Mouse (Mus musculus) embryonic facial prominence, embryonic 14.5 days (tissue): ENCODE results near the gene Tmsb10. TPM values are rescaled to one million over a fixed set of nuclear protein-coding genes. Genes with fewer than 3 reads are reported as not detected.

Experiments used
- ATAC-seq: fragments of 200-750 bp; cut with Nextera tagmentation; 2 replicates; pipeline ENCODE4 v1.8.0; 2017; ENCODE audit warnings: low read depth, moderate number of reproducible peaks, moderate TSS enrichment
- DNase-seq: peaks from one replicate; pipeline ENCODE4 v3.0.0-alpha.2; 2015; ENCODE audit warnings: low spot score
- H3K27ac ChIP-seq: fragments of 300-500 bp; sonication (generic); replicated peaks from 2 replicates; pipeline ENCODE4 v1.5.1; 2014; ENCODE audit warnings: low read depth, mild to moderate bottlenecking, low read length, moderate library complexity
- H3K27me3 ChIP-seq: fragments of 300-500 bp; sonication (generic); replicated peaks from 2 replicates; pipeline ENCODE4 v1.6.1; 2014; ENCODE audit warnings: low read length; ENCODE audit not compliant: control insufficient read depth, insufficient read depth
- H3K36me3 ChIP-seq: fragments of 300-500 bp; sonication (generic); 2 replicates; pipeline ENCODE4 v1.6.1; 2014; ENCODE audit warnings: low read length, mixed read lengths; ENCODE audit not compliant: control insufficient read depth, insufficient read depth
- H3K4me1 ChIP-seq: fragments of 300-500 bp; sonication (generic); 2 replicates; pipeline ENCODE4 v1.6.1; 2014; ENCODE audit warnings: antibody characterized with exemption, low read length; ENCODE audit not compliant: control insufficient read depth, insufficient read depth
- H3K4me2 ChIP-seq: fragments of 300-500 bp; sonication (generic); 2 replicates; pipeline ENCODE4 v1.6.1; 2014; ENCODE audit warnings: low read depth, mild to moderate bottlenecking, low read length, moderate library complexity, mixed read lengths
- H3K4me3 ChIP-seq: fragments of 300-500 bp; sonication (generic); 2 replicates; pipeline ENCODE4 v1.5.1; 2014; ENCODE audit warnings: low read depth, mild to moderate bottlenecking, low read length
- H3K9ac ChIP-seq: fragments of 300-500 bp; sonication (generic); 2 replicates; pipeline ENCODE4 v1.6.1; 2014; ENCODE audit warnings: low read depth, mild to moderate bottlenecking, low read length, moderate library complexity, mixed read lengths
- H3K9me3 ChIP-seq: fragments of 300-500 bp; sonication (generic); 2 replicates; pipeline ENCODE4 v1.6.1; 2016; ENCODE audit warnings: low read length; ENCODE audit not compliant: control insufficient read depth
- WGBS: fragments of 180-500 bp; shearing (Covaris S2); extraction: QIAGEN DNeasy Blood & Tissue Kit; methylation state at CpG from one replicate; pipeline ENCODE4 v1.1.7; 2014; 5-methylcytosine and 5-hydroxymethylcytosine counted together
- polyA plus RNA-seq: library from polyadenylated mRNA; unstranded; fragments of >200 nt; fragmentation: Nextera tagmentation; extraction: Ambion mirVana; gene quantifications from 2 replicates; pipeline ENCODE4 v1.2.1, GENCODE M21; 2014

The Tmsb10 gene
- polyA plus RNA-seq, 1 experiment from 2014 or later = 2,276 TPM

- no peaks in the 10 kb centered on the region for H3K27me3 ChIP-seq
- H3K9me3 ChIP-seq = no peaks in the 10 kb centered on the region
- DNase-seq (no peak), ATAC-seq (no peak)
- no peak overlapping the region for H3K4me2 ChIP-seq
- H3K9ac ChIP-seq = no peak overlapping the region
- no peaks in the 10 kb centered on the region for H3K36me3 ChIP-seq
- 78% methylated on average over 4 of the region's 4 CpGs for WGBS
- H3K4me3 ChIP-seq = no peak overlapping the region
- peaks cover 23% of the 10 kb centered on the region for H3K4me1 ChIP-seq
- H3K27ac ChIP-seq = no peak overlapping the region; the same call in 1 of the 2 replicates
Observed at GRCm38 (mm10) chr6:72982506-72982905, 24.0 kb upstream of the Tmsb10 start.

GRCm38 (mm10) chr6:72981851-72982250 lies 23.3 kb upstream of the Tmsb10 start:
- H3K27me3 ChIP-seq = no peaks in the 10 kb centered on the region
- no peaks in the 10 kb centered on the region for H3K36me3 ChIP-seq
- ATAC-seq = no peak
- no peak for DNase-seq
- H3K4me1 ChIP-seq = peaks cover 23% of the 10 kb centered on the region
- H3K9me3 ChIP-seq = no peaks in the 10 kb centered on the region
- peak overlapping the region; percentile 71 for H3K27ac ChIP-seq
- H3K9ac ChIP-seq = no peak overlapping the region
- no peak overlapping the region for H3K4me3 ChIP-seq
- peak overlapping the region; percentile 18; the same call in 1 of the 2 replicates for H3K4me2 ChIP-seq
- WGBS = 31% methylated on average over 6 of the region's 6 CpGs

GRCm38 (mm10) chr6:72981124-72981651 lies 22.6 kb upstream of the Tmsb10 start:
- Histone ChIP-seq H3K9me3 (no peaks in the 10 kb centered on the region), H3K4me1 (peaks cover 23% of the 10 kb centered on the region), H3K9ac (0 out of 2 replicates have a peak overlapping the region, but pooled peaks have one; percentile 27), H3K27ac (peak overlapping the region; percentile 71), H3K4me3 (no peak overlapping the region), H3K4me2 (peak overlapping the region; percentile 18; the same call in 1 of the 2 replicates), H3K27me3 (no peaks in the 10 kb centered on the region), H3K36me3 (no peaks in the 10 kb centered on the region)
- DNase-seq (peak; percentile 93), ATAC-seq (peak; percentile 92)
- WGBS = 10% methylated on average over 8 of the region's 9 CpGs

DNA sequence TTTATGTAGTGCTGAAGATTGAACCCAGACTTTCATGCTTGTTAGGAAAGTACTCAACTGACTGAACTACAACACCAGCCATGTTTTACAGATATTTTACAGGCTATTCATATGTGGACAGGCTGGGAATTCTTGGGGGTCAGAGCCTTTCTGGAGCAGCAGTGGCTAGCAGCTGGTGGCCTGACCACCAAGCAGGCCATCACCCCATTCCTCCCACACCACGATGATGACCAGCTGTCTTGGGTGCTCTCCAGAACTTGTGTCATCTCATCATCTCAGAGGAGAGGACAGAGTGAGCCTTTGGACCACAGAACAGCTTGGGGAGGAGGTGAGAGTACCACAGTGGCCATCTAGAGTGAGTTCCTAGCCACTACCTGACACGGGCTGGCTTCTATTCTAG lies 18.3 kb upstream of the Tmsb10 start:
- 82% methylated on average over 2 of the region's 2 CpGs for WGBS
- Histone ChIP-seq H3K27me3 (no peaks in the 10 kb centered on the region), H3K4me1 (peaks cover 15% of the 10 kb centered on the region), H3K4me3 (no peak overlapping the region), H3K4me2 (no peak overlapping the region), H3K9ac (no peak overlapping the region), H3K9me3 (no peaks in the 10 kb centered on the region), H3K36me3 (no peaks in the 10 kb centered on the region), H3K27ac (no peak overlapping the region)
- no peak for DNase-seq
- ATAC-seq = no peak

DNA sequence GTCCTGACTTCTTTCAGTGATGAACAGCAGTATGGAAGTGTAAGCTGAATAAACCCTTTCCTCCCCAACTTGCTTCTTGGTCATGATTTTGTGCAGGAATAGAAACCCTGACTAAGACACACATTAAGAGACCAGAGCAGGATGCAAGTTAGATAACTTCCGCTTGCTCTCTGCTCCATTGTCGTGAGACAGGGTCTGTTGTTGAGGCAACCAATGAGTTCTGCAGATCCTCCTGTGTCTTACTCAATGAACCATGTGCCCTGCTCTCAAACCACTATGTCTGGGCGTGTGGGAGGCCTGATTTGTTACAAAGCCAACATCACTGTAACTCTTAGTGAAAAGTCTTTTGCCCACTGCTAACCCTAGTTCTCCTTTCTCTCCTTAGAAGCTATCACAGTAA lies 12.5 kb upstream of the Tmsb10 start:
- no peak overlapping the region for H3K9ac ChIP-seq
- no peaks in the 10 kb centered on the region for H3K4me1 ChIP-seq
- no peak overlapping the region for H3K27ac ChIP-seq
- ATAC-seq (no peak), DNase-seq (no peak)
- H3K36me3 ChIP-seq = no peaks in the 10 kb centered on the region
- no peaks in the 10 kb centered on the region for H3K9me3 ChIP-seq
- H3K4me2 ChIP-seq = no peak overlapping the region
- H3K4me3 ChIP-seq = no peak overlapping the region
- 71% methylated on average over 3 of the region's 3 CpGs for WGBS
- no peaks in the 10 kb centered on the region for H3K27me3 ChIP-seq

DNA sequence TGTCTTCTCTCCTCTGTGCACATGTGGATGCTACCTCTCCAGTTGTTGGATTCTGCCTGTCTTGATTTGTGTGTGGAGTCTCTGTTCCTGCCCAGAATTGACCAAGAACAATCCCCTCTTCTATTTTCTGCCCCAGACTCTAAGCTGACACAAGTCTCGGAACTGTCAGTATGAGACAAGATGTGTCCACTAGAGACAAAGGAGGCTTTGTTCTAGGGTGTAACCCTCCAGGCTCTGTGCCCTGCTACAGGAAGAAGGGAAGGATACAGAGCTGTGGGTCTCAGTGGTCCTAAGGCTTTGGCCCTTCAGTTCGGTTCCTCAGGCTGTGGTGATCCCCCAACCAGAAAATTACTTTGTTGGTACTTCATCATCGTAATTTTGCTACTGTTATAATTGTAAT lies 11.2 kb upstream of the Tmsb10 start:
- DNase-seq (no peak), ATAC-seq (no peak)
- Histone ChIP-seq H3K4me2 (no peak overlapping the region), H3K9ac (no peak overlapping the region), H3K36me3 (no peaks in the 10 kb centered on the region), H3K27ac (no peak overlapping the region), H3K4me1 (no peaks in the 10 kb centered on the region), H3K27me3 (no peaks in the 10 kb centered on the region), H3K9me3 (no peaks in the 10 kb centered on the region), H3K4me3 (no peak overlapping the region)
- WGBS = 56% methylated on average over 3 of the region's 3 CpGs

- ATAC-seq (no peak), DNase-seq (no peak)
- no peaks in the 10 kb centered on the region for H3K36me3 ChIP-seq
- WGBS = 85% methylated on average over 6 of the region's 6 CpGs
- H3K27me3 ChIP-seq = no peaks in the 10 kb centered on the region
- no peak overlapping the region for H3K4me3 ChIP-seq
- no peak overlapping the region for H3K4me2 ChIP-seq
- H3K9ac ChIP-seq = no peak overlapping the region
- H3K27ac ChIP-seq = no peak overlapping the region
- no peaks in the 10 kb centered on the region for H3K9me3 ChIP-seq
- no peaks in the 10 kb centered on the region; the same call in 1 of the 2 replicates for H3K4me1 ChIP-seq
Observed at GRCm38 (mm10) chr6:72965199-72965598, 6.7 kb upstream of the Tmsb10 start.

DNA sequence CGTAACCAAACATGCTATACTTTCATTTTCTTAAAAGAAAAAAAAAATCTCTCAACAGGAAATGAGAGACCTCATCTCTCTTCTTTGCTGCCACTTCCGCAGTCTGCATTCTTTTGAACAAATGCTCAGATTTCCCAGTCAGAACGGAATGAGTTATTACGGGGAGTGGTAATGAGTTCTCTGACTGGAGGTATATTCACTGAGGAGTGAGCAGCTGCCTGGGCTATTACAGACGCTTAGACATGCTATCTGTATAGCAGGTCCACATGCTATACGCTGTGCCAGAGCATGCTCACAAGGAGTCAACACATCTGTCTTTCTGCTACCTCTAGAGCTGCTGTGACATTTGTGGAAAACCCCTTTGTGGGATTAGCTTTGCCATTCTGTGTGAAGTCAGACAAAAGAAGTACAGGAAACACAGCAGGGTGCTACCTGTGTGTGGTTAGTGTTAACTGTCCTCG lies 3.8 kb upstream of the Tmsb10 start:
- Histone ChIP-seq H3K36me3 (no peaks in the 10 kb centered on the region), H3K9ac (no peak overlapping the region), H3K9me3 (no peaks in the 10 kb centered on the region), H3K27ac (no peak overlapping the region), H3K4me1 (peaks cover 5% of the 10 kb centered on the region; the same call in 1 of the 2 replicates), H3K4me3 (no peak overlapping the region), H3K4me2 (no peak overlapping the region), H3K27me3 (no peaks in the 10 kb centered on the region)
- WGBS = 36% methylated on average over 7 of the region's 7 CpGs
- no peak for DNase-seq
- ATAC-seq = no peak

GRCm38 (mm10) chr6:72961603-72962002 lies 3.1 kb upstream of the Tmsb10 start:
- no peak overlapping the region for H3K4me3 ChIP-seq
- no peak overlapping the region for H3K4me2 ChIP-seq
- no peak for DNase-seq
- H3K27ac ChIP-seq = no peak overlapping the region
- no peaks in the 10 kb centered on the region for H3K27me3 ChIP-seq
- H3K9ac ChIP-seq = no peak overlapping the region
- no peak for ATAC-seq
- 78% methylated on average over 9 of the region's 9 CpGs for WGBS
- H3K9me3 ChIP-seq = no peaks in the 10 kb centered on the region
- H3K36me3 ChIP-seq = no peaks in the 10 kb centered on the region
- peaks cover 8% of the 10 kb centered on the region; the same call in 1 of the 2 replicates for H3K4me1 ChIP-seq
